Mouse (Mus musculus) forebrain, postnatal 0 days (tissue): Measurements from ENCODE around the gene Fam110a. TPM values are rescaled to one million over a fixed set of nuclear protein-coding genes. Genes with fewer than 3 reads are reported as not detected.
"Not testable (repeated sequence)": the region's sequence is repeated elsewhere in the genome, so short reads cannot be mapped to it uniquely, and the experiment has no call there.

Experiments
- ATAC-seq: fragments of 200-750 bp; cut with Nextera tagmentation; 2 replicates; pipeline ENCODE4 v1.8.0; 2017; ENCODE audit warnings: mild to moderate bottlenecking, moderate library complexity
- DNase-seq: peaks from one replicate; pipeline ENCODE4 v3.0.0-alpha.2; 2015
- H3K27ac ChIP-seq: fragments of 300-500 bp; sonication (generic); 2 replicates; pipeline ENCODE4 v1.5.1; 2014; ENCODE audit warnings: low read depth, mild to moderate bottlenecking, antibody characterized with exemption, low read length, moderate library complexity, mixed read lengths
- H3K27me3 ChIP-seq: fragments of 300-500 bp; sonication (generic); 2 replicates; pipeline ENCODE4 v1.6.1; 2014; ENCODE audit warnings: mild to moderate bottlenecking, low read length, mixed read lengths; ENCODE audit not compliant: insufficient read depth
- H3K36me3 ChIP-seq: fragments of 300-500 bp; sonication (generic); 2 replicates; pipeline ENCODE4 v1.6.1; 2014; ENCODE audit warnings: mild to moderate bottlenecking, moderate library complexity; ENCODE audit not compliant: insufficient read depth
- H3K4me1 ChIP-seq: fragments of 300-500 bp; sonication (generic); 2 replicates; pipeline ENCODE4 v1.6.1; 2014; ENCODE audit warnings: antibody characterized with exemption; ENCODE audit not compliant: insufficient read depth
- H3K4me2 ChIP-seq: fragments of 300-500 bp; sonication (generic); 2 replicates; pipeline ENCODE4 v1.6.1; 2014; ENCODE audit warnings: low read depth, mild to moderate bottlenecking, moderate library complexity
- H3K4me3 ChIP-seq: fragments of 300-500 bp; sonication (generic); 2 replicates; pipeline ENCODE4 v1.5.1; 2014; ENCODE audit warnings: low read depth, low read length, mixed read lengths
- H3K9ac ChIP-seq: fragments of 300-500 bp; sonication (generic); 2 replicates; pipeline ENCODE4 v1.6.1; 2014; ENCODE audit warnings: mild to moderate bottlenecking
- H3K9me3 ChIP-seq: fragments of 300-500 bp; sonication (generic); 2 replicates; pipeline ENCODE4 v1.6.1; 2016; ENCODE audit warnings: low read length
- CTCF ChIP-seq: sonication (generic); IDR thresholded peaks from 2 replicates; pipeline ENCODE4 v1.5.1; 2016; ENCODE audit warnings: antibody characterized with exemption, control low read depth, low read depth
- WGBS: fragments of 180-500 bp; shearing (Covaris S2); extraction: QIAGEN DNeasy Blood & Tissue Kit; methylation state at CpG from one replicate; pipeline ENCODE4 v1.1.7; 2014; 5-methylcytosine and 5-hydroxymethylcytosine counted together
- polyA plus RNA-seq: library from polyadenylated mRNA; unstranded; fragments of >200 nt; fragmentation: Nextera tagmentation; extraction: Ambion mirVana; gene quantifications from 2 replicates; pipeline ENCODE4 v1.2.1, GENCODE M21; 2015
- total RNA-seq: library from RNA; depleted of rRNA; stranded (reverse); fragments of >200 nt; gene quantifications from 2 replicates; pipeline ENCODE4 v1.2.3, GENCODE M21; 2014

Gene Fam110a
- total and polyA plus RNA-seq, 2 experiments from 2014 or later = 24.3 to 47.7 TPM

DNA sequence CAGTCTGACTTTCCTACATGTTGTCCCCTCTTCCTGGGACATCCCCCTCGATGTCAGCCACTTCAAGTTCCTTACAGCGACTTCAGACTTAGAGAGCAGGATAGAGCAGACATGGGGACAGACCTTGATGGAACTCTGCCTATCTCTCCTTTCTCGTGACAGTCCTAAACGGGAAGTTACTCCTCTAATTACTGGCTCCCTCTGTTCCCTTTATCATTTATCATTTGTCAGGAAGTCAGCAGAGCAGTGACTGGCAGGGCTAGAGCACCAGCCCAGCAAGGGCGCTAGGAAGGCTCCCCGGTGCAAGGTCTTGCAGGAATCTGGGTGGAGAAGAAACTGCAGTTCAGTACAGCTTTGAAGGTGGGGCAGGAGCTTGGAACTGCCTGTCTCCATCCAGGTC, 22.5 kb upstream of the Fam110a start:
- no peak overlapping the region for H3K4me3 ChIP-seq
- WGBS = 78% methylated on average over 6 of the region's 6 CpGs
- TF ChIP-seq CTCF = no peak
- H3K27me3 ChIP-seq = no peaks in the 10 kb centered on the region
- no peaks in the 10 kb centered on the region for H3K36me3 ChIP-seq
- H3K9ac ChIP-seq = no peak overlapping the region
- H3K27ac ChIP-seq = no peak overlapping the region
- H3K4me2 ChIP-seq = no peak overlapping the region
- ATAC-seq (no peak), DNase-seq (no peak)
- no peaks in the 10 kb centered on the region for H3K9me3 ChIP-seq
- no peaks in the 10 kb centered on the region; the same call in 1 of the 2 replicates for H3K4me1 ChIP-seq

DNA sequence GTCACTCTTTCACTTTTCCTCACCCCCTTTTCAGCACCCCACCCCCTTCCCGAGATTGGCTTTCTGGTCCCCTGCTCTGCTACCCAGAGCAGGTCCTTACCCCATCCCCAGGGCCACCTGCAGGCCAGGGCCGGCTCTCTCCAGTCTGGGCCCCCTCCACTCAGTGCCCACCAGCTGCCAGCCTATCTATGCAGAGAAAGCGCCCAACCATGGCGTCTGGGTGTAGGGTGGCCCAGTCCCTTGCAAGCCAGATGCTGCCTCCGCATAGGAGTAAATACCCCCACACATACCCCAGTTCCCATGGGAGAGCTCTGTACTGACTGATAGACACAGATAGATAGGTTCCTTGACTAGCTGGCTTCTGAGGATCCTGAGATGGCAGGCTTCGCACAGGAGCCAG, 20.7 kb upstream of the Fam110a start:
- ATAC-seq (no peak), DNase-seq (no peak)
- Histone ChIP-seq H3K36me3 (no peaks in the 10 kb centered on the region), H3K4me1 (no peaks in the 10 kb centered on the region; the same call in 1 of the 2 replicates), H3K27ac (no peak overlapping the region), H3K9ac (no peak overlapping the region), H3K4me3 (no peak overlapping the region), H3K4me2 (no peak overlapping the region), H3K27me3 (peaks cover 13% of the 10 kb centered on the region), H3K9me3 (no peaks in the 10 kb centered on the region)
- no peak for TF ChIP-seq CTCF
- WGBS = 64% methylated on average over 6 of the region's 6 CpGs

DNA sequence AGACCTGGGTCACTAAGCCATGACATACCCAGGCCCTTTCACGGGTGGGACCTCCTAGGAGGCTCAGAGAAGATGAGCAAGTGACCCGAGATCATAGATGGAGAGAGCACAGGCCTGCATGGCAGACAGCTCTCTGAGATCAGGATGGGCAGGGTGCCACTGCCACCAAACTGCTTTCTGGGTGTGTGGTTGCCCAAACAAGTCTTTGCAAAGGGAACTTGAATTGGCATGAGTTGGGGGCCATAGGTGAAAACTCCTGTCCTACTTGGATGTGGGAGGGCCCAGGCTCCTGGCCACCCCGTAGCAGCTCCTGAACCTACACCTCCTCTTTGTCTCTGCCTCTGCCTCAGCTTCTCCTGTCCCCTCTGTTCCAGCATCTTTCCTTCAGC, 20.3 kb upstream of the Fam110a start:
- H3K9ac ChIP-seq = no peak overlapping the region
- H3K27me3 ChIP-seq = peaks cover 17% of the 10 kb centered on the region
- no peaks in the 10 kb centered on the region for H3K9me3 ChIP-seq
- ATAC-seq (no peak), DNase-seq (no peak)
- no peak overlapping the region for H3K27ac ChIP-seq
- TF ChIP-seq CTCF = no peak
- H3K4me3 ChIP-seq = no peak overlapping the region
- H3K36me3 ChIP-seq = no peaks in the 10 kb centered on the region
- no peaks in the 10 kb centered on the region; the same call in 1 of the 2 replicates for H3K4me1 ChIP-seq
- 61% methylated on average over 3 of the region's 3 CpGs for WGBS
- H3K4me2 ChIP-seq = no peak overlapping the region

DNA sequence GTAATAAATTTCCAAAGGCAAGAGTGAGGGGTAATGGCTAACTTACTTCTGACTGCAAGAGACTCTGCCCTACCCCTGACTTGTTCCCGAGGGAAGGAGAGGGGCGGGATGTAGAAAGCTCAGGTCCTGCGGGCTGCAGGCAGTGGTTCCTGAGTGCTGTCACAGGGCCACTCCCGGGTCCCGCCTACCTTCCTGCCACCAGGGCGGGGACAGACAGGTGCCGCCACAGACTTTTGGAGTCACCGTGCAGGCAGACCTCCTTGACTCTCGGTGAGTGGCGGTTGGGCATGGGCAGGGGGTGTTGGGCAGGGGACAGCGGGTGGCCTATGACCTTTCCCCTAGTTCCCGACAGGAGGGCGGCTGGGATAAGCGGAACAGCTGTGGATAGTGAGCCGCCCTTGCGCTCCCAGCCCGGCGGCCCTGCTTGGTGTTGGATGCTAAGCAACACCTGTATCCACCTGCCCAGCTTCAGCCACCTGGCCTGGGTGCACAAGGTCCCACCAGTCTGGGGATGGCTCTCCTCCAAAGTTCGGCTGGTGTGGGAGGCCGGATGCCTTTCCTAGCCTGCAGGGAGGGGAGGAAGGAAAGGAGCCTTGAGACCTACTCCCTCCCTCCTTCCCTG, 19.8 kb upstream of the Fam110a start:
- H3K9ac ChIP-seq = no peak overlapping the region
- WGBS = 15% methylated on average over 20 of the region's 20 CpGs

DNA sequence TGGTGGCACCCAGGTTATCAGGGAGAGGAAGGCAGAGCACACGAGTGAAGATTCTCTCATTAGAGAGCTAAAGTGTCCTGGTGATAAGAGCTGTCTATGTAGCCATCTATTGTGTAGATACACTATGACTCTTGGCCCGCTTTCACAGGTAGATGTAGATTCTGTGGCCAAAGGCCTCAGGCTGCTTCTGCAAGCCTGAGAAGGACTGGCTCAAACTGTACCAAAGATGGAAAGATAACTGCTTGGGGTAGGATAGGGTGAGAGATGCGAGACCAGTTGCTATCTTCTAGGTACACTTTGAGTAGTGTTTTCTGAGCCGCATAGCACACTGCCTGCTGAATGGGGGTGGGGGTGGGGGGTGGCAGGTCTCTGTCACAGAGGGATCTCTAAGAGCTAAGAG, 18.9 kb upstream of the Fam110a start:
- WGBS = 77% methylated on average over 4 of the region's 4 CpGs
- Histone ChIP-seq H3K9me3 (no peaks in the 10 kb centered on the region), H3K36me3 (no peaks in the 10 kb centered on the region), H3K27me3 (peaks cover 18% of the 10 kb centered on the region), H3K4me3 (no peak overlapping the region), H3K9ac (no peak overlapping the region), H3K27ac (no peak overlapping the region), H3K4me2 (no peak overlapping the region), H3K4me1 (no peaks in the 10 kb centered on the region; the same call in 1 of the 2 replicates)
- TF ChIP-seq CTCF = no peak
- ATAC-seq = no peak
- DNase-seq = no peak

More for the DNA sequence above, 19.8 kb upstream of the Fam110a start:
- Histone ChIP-seq H3K4me1 (no peaks in the 10 kb centered on the region; the same call in 1 of the 2 replicates), H3K9me3 (no peaks in the 10 kb centered on the region), H3K36me3 (no peaks in the 10 kb centered on the region), H3K27me3 (peaks cover 18% of the 10 kb centered on the region), H3K27ac (no peak overlapping the region), H3K4me3 (no peak overlapping the region), H3K4me2 (no peak overlapping the region)
- DNase-seq (no peak), ATAC-seq (no peak)
- no peak for TF ChIP-seq CTCF

DNA sequence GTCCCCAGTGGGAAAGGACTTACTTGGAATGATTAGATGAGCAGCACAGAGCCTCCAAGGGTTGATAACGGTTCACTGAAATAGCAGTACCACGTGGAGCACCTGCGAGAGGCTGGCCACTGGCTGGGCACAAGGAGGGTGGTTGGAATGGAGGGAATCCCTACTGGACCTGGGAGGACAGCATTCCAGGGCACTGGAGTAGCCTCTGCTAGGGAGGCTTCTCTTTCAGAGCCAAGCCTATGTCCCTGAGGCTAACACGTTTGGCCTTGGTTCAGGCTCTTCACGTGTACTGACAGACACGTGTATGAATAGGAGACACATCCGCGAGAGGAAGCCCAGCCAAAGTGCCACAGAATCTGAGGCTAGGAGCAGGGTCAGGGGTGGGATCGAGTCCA, 18.5 kb upstream of the Fam110a start:
- no peak overlapping the region for H3K4me2 ChIP-seq
- no peak overlapping the region for H3K9ac ChIP-seq
- no peak overlapping the region for H3K27ac ChIP-seq
- peaks cover 18% of the 10 kb centered on the region for H3K27me3 ChIP-seq
- H3K4me3 ChIP-seq = no peak overlapping the region
- WGBS = 67% methylated on average over 9 of the region's 9 CpGs
- no peaks in the 10 kb centered on the region for H3K9me3 ChIP-seq
- TF ChIP-seq CTCF = no peak
- H3K36me3 ChIP-seq = no peaks in the 10 kb centered on the region
- H3K4me1 ChIP-seq = no peaks in the 10 kb centered on the region; the same call in 1 of the 2 replicates
- ATAC-seq = no peak
- DNase-seq = no peak

DNA sequence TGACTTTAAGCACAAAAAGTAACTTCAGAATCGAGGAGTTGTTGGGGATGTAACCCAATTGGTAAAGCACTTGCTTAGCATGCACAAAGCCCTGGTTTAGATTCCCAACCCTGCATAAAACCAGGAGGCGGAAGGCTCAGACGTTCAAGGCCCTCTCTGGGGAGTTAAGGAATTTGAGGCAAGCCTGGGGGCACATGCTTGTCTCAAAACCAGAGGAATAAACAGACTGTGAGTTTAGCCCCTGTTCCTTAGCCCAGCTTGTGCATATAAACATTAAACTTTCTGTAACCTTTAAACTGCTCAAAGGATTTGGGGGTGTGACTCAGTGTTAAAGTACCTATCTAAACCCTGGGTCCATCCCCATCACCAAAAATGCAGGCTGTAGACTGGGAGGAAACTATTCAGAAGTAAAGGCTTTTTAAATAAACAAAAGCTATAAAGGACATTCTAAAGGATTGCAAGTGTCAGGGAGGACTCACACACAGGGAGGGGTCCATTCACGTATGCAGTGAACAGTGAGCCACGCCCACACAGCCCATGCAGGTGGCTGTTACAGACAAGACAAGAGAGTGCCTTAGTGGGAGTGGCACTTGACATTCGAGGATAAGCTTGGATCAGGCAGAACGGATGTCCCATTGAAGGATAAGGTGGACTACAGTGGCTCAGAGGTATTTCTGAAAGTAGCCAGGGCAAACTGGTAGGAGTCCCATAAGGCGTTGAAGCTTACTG, 17.9 kb upstream of the Fam110a start:
- ATAC-seq (no peak), DNase-seq (no peak)
- Histone ChIP-seq H3K4me3 (no peak overlapping the region), H3K4me2 (no peak overlapping the region), H3K27me3 (peaks cover 18% of the 10 kb centered on the region), H3K9me3 (no peaks in the 10 kb centered on the region), H3K4me1 (no peaks in the 10 kb centered on the region; the same call in 1 of the 2 replicates), H3K36me3 (no peaks in the 10 kb centered on the region), H3K9ac (no peak overlapping the region), H3K27ac (no peak overlapping the region)
- no peak for TF ChIP-seq CTCF
- 56% methylated on average over 8 of the region's 8 CpGs for WGBS

DNA sequence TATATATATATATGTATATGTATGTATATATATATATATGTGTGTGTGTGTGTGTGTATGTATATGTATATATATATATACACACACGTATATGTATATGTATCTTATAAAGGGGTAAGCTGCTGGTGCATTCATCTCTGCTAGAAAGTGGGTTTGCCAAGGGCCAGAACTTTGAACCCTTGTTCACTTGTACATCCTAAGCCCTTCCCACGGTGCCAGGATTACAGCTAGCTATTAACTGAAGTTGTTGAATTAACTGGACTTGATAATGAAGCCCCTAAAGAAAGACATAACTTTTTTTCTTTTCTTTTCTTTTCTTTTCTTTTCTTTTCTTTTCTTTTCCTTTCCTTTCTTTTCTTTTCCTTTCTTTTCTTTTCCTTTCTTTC, 17.2 kb upstream of the Fam110a start:
- H3K27me3 ChIP-seq = peaks cover 18% of the 10 kb centered on the region
- ATAC-seq, H3K4me2 ChIP-seq, H3K36me3 ChIP-seq, H3K9ac ChIP-seq, H3K4me1 ChIP-seq, H3K4me3 ChIP-seq, DNase-seq, H3K9me3 ChIP-seq, H3K27ac ChIP-seq: not testable (repeated sequence)
- WGBS = 51% methylated on average over 2 of the region's 2 CpGs
